Mouse (Mus musculus): ENCODE measurements around the gene Paqr7. TPM values are rescaled to one million over a fixed set of nuclear protein-coding genes. Genes with fewer than 3 reads are reported as not detected.
A peak's percentile ranks its signal among the peaks of the same experiment; 100 is the strongest.
"Not testable (repeated sequence)": the region's sequence is repeated elsewhere in the genome, so short reads cannot be mapped to it uniquely, and the experiment has no call there.

Paqr7 gene
- total RNA-seq, 2 experiments from 2014 or later = 15.5 to 19.6 TPM

- DNase-seq = no peak
- intact Hi-C loops (cut with DNase I) = no loop called here
Measured at GRCm38 (mm10) chr4:134497986-134498731, 1.7 kb downstream of the Paqr7 start.

- intact Hi-C loops (cut with DNase I); DNase-seq: not testable (repeated sequence)
Measured at GRCm38 (mm10) chr4:134498983-134499382, 2.5 kb downstream of the Paqr7 start.

- intact Hi-C loops (cut with DNase I) = no loop called here
- DNase-seq = no peak
Measured at GRCm38 (mm10) chr4:134501095-134501494, 4.6 kb downstream of the Paqr7 start.

GRCm38 (mm10) chr4:134503686-134504357, 7.3 kb downstream of the Paqr7 start:
- intact Hi-C loops (cut with DNase I) = no loop called here
- no peak for DNase-seq

GRCm38 (mm10) chr4:134505303-134505789, 8.8 kb downstream of the Paqr7 start:
- no peak for DNase-seq
- intact Hi-C loops (cut with DNase I) = no loop called here

GRCm38 (mm10) chr4:134505966-134506594, 9.6 kb downstream of the Paqr7 start:
- intact Hi-C loops (cut with DNase I) = no loop called here
- DNase-seq = no peak

- DNase-seq = no peak
Measured at GRCm38 (mm10) chr4:134506713-134507112, 10.2 kb downstream of the Paqr7 start.

GRCm38 (mm10) chr4:134510396-134510795, 13.9 kb downstream of the Paqr7 start:
- intact Hi-C loops (cut with DNase I) = no loop called here
- no peak for DNase-seq

More at GRCm38 (mm10) chr4:134506713-134507112, 10.2 kb downstream of the Paqr7 start:
- intact Hi-C loops (cut with DNase I) = no loop called here

GRCm38 (mm10) chr4:134510845-134511411, 14.4 kb downstream of the Paqr7 start, which contains the start of gene Aunip:
Gene Aunip (plus strand): TSS chr4:134510999.
- intact Hi-C loops (cut with DNase I) = no loop called here

GRCm38 (mm10) chr4:134511730-134512129, 15.2 kb downstream of the Paqr7 start:
- no peak for DNase-seq
- intact Hi-C loops (cut with DNase I) = no loop called here

More at GRCm38 (mm10) chr4:134510845-134511411, 14.4 kb downstream of the Paqr7 start, which contains the start of gene Aunip:
- peak; percentile 91 to 95 for DNase-seq

GRCm38 (mm10) chr4:134512798-134513197, 16.3 kb downstream of the Paqr7 start:
- peak; percentile 73 to 85 for DNase-seq
- intact Hi-C loops (cut with DNase I) = no loop called here

GRCm38 (mm10) chr4:134514309-134514930, 17.9 kb downstream of the Paqr7 start:
- DNase-seq = no peak
- intact Hi-C loops (cut with DNase I) = loop anchor here (2.0 kb wide), 1 partner anchor 20 kb away; the partner anchor contains the start of gene Mtfr1l

- intact Hi-C loops (cut with DNase I) = loop anchor here (2.0 kb wide), 1 partner anchor 19 kb away; the partner anchor contains the start of gene Mtfr1l
- no peak for DNase-seq
Measured at GRCm38 (mm10) chr4:134515614-134516013, 19.1 kb downstream of the Paqr7 start.

- peak; percentile 35 to 59 for DNase-seq
- intact Hi-C loops (cut with DNase I) = no loop called here
Measured at GRCm38 (mm10) chr4:134516981-134517380, 20.5 kb downstream of the Paqr7 start.

GRCm38 (mm10) chr4:134517719-134518118, 21.2 kb downstream of the Paqr7 start:
- intact Hi-C loops (cut with DNase I) = no loop called here
- no peak for DNase-seq

GRCm38 (mm10) chr4:134518541-134518940, 22.0 kb downstream of the Paqr7 start:
- intact Hi-C loops (cut with DNase I) = no loop called here

GRCm38 (mm10) chr4:134519281-134519680, 22.8 kb downstream of the Paqr7 start:
- intact Hi-C loops (cut with DNase I) = no loop called here
- no peak for DNase-seq

More at GRCm38 (mm10) chr4:134518541-134518940, 22.0 kb downstream of the Paqr7 start:
- DNase-seq = no peak

GRCm38 (mm10) chr4:134523447-134523846, 26.9 kb downstream of the Paqr7 start:
- no peak for DNase-seq
- intact Hi-C loops (cut with DNase I) = no loop called here

- intact Hi-C loops (cut with DNase I) = no loop called here
- no peak for DNase-seq
Measured at GRCm38 (mm10) chr4:134525806-134526205, 29.3 kb downstream of the Paqr7 start.

GRCm38 (mm10) chr4:134526220-134526619, 29.7 kb downstream of the Paqr7 start:
- intact Hi-C loops (cut with DNase I) = no loop called here

More at GRCm38 (mm10) chr4:134526220-134526619, 29.7 kb downstream of the Paqr7 start:
- DNase-seq = no peak

Data from heart, postnatal 14 days (tissue).